Mouse (Mus musculus): ENCODE measurements around the gene Hist3h2a. TPM values are rescaled to one million over a fixed set of nuclear protein-coding genes. Genes with fewer than 3 reads are reported as not detected.

Hist3h2a gene
- total and polyA plus RNA-seq, 2 experiments from 2014 or later = 58.7 to 181 TPM

- ATAC-seq = no peak
- no peak overlapping the region for H3K4me3 ChIP-seq (ENCODE audit: low read depth, low read length)
- TF ChIP-seq CTCF (IDR thresholded peaks at IDR 0.05; ENCODE audit: low read depth) = no peak
- no peak for DNase-seq
- no peaks in the 10 kb centered on the region for H3K27me3 ChIP-seq (ENCODE audit: insufficient read depth, low read length)
- peaks cover 3% of the 10 kb centered on the region; the same call in 1 of the 2 replicates for H3K4me1 ChIP-seq (ENCODE audit: insufficient read depth)
- peaks cover 38% of the 10 kb centered on the region for H3K36me3 ChIP-seq (ENCODE audit: insufficient read depth)
- no peak overlapping the region for H3K9ac ChIP-seq
- WGBS = 94% methylated on average over 3 of the region's 3 CpGs
- H3K9me3 ChIP-seq (ENCODE audit: low read length) = no peaks in the 10 kb centered on the region
- H3K4me2 ChIP-seq (ENCODE audit: low read depth) = no peak overlapping the region
- no peak overlapping the region for H3K27ac ChIP-seq (ENCODE audit: low read depth, low read length)
Observed at GRCm38 (mm10) chr11:58930254-58930653, 24.2 kb upstream of the Hist3h2a start.

- no peak overlapping the region for H3K4me3 ChIP-seq (ENCODE audit: low read depth, low read length)
- no peaks in the 10 kb centered on the region for H3K27me3 ChIP-seq (ENCODE audit: insufficient read depth, low read length)
- WGBS = 81% methylated on average over 4 of the region's 4 CpGs
- peak; percentile 41 for TF ChIP-seq CTCF (IDR thresholded peaks at IDR 0.05; ENCODE audit: low read depth)
- peak; percentile 15; the same call in 1 of the 2 replicates for ATAC-seq
- peaks cover 47% of the 10 kb centered on the region for H3K36me3 ChIP-seq (ENCODE audit: insufficient read depth)
- peaks cover 3% of the 10 kb centered on the region; the same call in 1 of the 2 replicates for H3K4me1 ChIP-seq (ENCODE audit: insufficient read depth)
- no peak for DNase-seq
- no peak overlapping the region for H3K9ac ChIP-seq
- no peaks in the 10 kb centered on the region for H3K9me3 ChIP-seq (ENCODE audit: low read length)
- H3K4me2 ChIP-seq (ENCODE audit: low read depth) = no peak overlapping the region
- H3K27ac ChIP-seq (ENCODE audit: low read depth, low read length) = no peak overlapping the region
Observed at GRCm38 (mm10) chr11:58931576-58931975, 22.9 kb upstream of the Hist3h2a start.

- no peak for ATAC-seq
- Histone ChIP-seq H3K36me3 (ENCODE audit: insufficient read depth) (peaks cover 29% of the 10 kb centered on the region), H3K9me3 (ENCODE audit: low read length) (no peaks in the 10 kb centered on the region), H3K9ac (peak overlapping the region; percentile 83), H3K4me2 (ENCODE audit: low read depth) (peak overlapping the region; percentile 81), H3K27ac (ENCODE audit: low read depth, low read length) (peak overlapping the region; percentile 93), H3K4me1 (ENCODE audit: insufficient read depth) (peaks cover 14% of the 10 kb centered on the region), H3K4me3 (ENCODE audit: low read depth, low read length) (peak overlapping the region; percentile 80), H3K27me3 (ENCODE audit: insufficient read depth, low read length) (no peaks in the 10 kb centered on the region)
- DNase-seq = peak; percentile 41
- 2% methylated on average over 13 of the region's 13 CpGs for WGBS
- no peak for TF ChIP-seq CTCF (IDR thresholded peaks at IDR 0.05; ENCODE audit: low read depth)
Observed at GRCm38 (mm10) chr11:58937909-58938308, 16.6 kb upstream of the Hist3h2a start.

- peak within 1 kb of the TSS; percentile 83 for H3K9ac ChIP-seq
- H3K9me3 ChIP-seq (ENCODE audit: low read length) = no peaks in the 10 kb centered on the region
- ATAC-seq = peak; percentile 96
- no peaks in the 10 kb centered on the region for H3K27me3 ChIP-seq (ENCODE audit: insufficient read depth, low read length)
- peaks cover 23% of the 10 kb centered on the region for H3K36me3 ChIP-seq (ENCODE audit: insufficient read depth)
- peak within 1 kb of the TSS; percentile 80 for H3K4me3 ChIP-seq (ENCODE audit: low read depth, low read length)
- WGBS = 2% methylated on average over 89 of the region's 95 CpGs
- peak within 1 kb of the TSS; percentile 81 for H3K4me2 ChIP-seq (ENCODE audit: low read depth)
- DNase-seq = peak; percentile 95
- peaks cover 14% of the 10 kb centered on the region for H3K4me1 ChIP-seq (ENCODE audit: insufficient read depth)
- TF ChIP-seq CTCF (IDR thresholded peaks at IDR 0.05; ENCODE audit: low read depth) = no peak; the same call in 1 of the 2 replicates
- H3K27ac ChIP-seq (ENCODE audit: low read depth, low read length) = peak within 1 kb of the TSS; percentile 93
Observed at GRCm38 (mm10) chr11:58938322-58939087, 16.0 kb upstream of the Hist3h2a start, which contains the start of gene Rnf187. Gene Rnf187 (minus strand): TSS chr11:58938916.

- Histone ChIP-seq H3K4me1 (ENCODE audit: insufficient read depth) (peaks cover 14% of the 10 kb centered on the region), H3K27me3 (ENCODE audit: insufficient read depth, low read length) (no peaks in the 10 kb centered on the region), H3K27ac (ENCODE audit: low read depth, low read length) (peak overlapping the region; percentile 93), H3K4me2 (ENCODE audit: low read depth) (peak overlapping the region; percentile 81), H3K4me3 (ENCODE audit: low read depth, low read length) (peak overlapping the region; percentile 80), H3K9ac (peak overlapping the region; percentile 83), H3K36me3 (ENCODE audit: insufficient read depth) (peaks cover 18% of the 10 kb centered on the region), H3K9me3 (ENCODE audit: low read length) (no peaks in the 10 kb centered on the region)
- WGBS = 13% methylated on average over 6 of the region's 6 CpGs
- no peak for TF ChIP-seq CTCF (IDR thresholded peaks at IDR 0.05; ENCODE audit: low read depth)
- ATAC-seq = peak; percentile 16; the same call in 1 of the 2 replicates
- no peak for DNase-seq
Observed at GRCm38 (mm10) chr11:58939088-58939439, 15.4 kb upstream of the Hist3h2a start.

DNA sequence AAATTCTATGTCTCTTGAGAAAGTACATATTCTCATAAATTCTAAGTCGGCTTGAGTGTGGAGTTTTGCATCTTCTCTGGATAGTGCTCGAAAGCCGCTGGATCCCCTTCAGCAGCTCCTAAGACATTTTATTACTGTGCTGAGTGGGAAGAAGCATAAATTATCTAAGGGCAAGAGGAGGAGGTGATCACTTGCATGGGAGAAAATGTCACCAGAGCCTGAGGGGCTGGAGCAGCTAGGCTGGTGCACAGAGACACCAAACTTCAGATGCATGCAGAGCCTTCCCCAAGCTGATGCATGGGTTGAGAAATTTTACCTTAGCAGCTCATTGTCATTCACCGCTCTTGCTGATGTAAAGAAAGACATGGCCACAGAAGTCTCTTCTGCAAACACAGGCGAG lies 10.3 kb upstream of the Hist3h2a start:
- Histone ChIP-seq H3K9me3 (ENCODE audit: low read length) (no peaks in the 10 kb centered on the region), H3K4me1 (ENCODE audit: insufficient read depth) (peaks cover 5% of the 10 kb centered on the region; the same call in 1 of the 2 replicates), H3K4me3 (ENCODE audit: low read depth, low read length) (no peak overlapping the region)

GRCm38 (mm10) chr11:58947306-58947705 lies 7.2 kb upstream of the Hist3h2a start:
- Histone ChIP-seq H3K36me3 (ENCODE audit: insufficient read depth) (no peaks in the 10 kb centered on the region), H3K4me2 (ENCODE audit: low read depth) (peak overlapping the region; percentile 64), H3K4me3 (ENCODE audit: low read depth, low read length) (no peak overlapping the region), H3K27ac (ENCODE audit: low read depth, low read length) (peak overlapping the region; percentile 98), H3K4me1 (ENCODE audit: insufficient read depth) (peaks cover 9% of the 10 kb centered on the region; the same call in 1 of the 2 replicates), H3K9me3 (ENCODE audit: low read length) (no peaks in the 10 kb centered on the region), H3K9ac (peak overlapping the region; percentile 65; the same call in 1 of the 2 replicates), H3K27me3 (ENCODE audit: insufficient read depth, low read length) (no peaks in the 10 kb centered on the region)
- TF ChIP-seq CTCF (IDR thresholded peaks at IDR 0.05; ENCODE audit: low read depth) = no peak
- ATAC-seq (no peak), DNase-seq (no peak)
- 73% methylated on average over 3 of the region's 3 CpGs for WGBS

More for the DNA sequence above, 10.3 kb upstream of the Hist3h2a start:
- Histone ChIP-seq H3K27ac (ENCODE audit: low read depth, low read length) (no peak overlapping the region), H3K36me3 (ENCODE audit: insufficient read depth) (no peaks in the 10 kb centered on the region), H3K9ac (no peak overlapping the region), H3K4me2 (ENCODE audit: low read depth) (no peak overlapping the region), H3K27me3 (ENCODE audit: insufficient read depth, low read length) (no peaks in the 10 kb centered on the region)
- no peak for TF ChIP-seq CTCF (IDR thresholded peaks at IDR 0.05; ENCODE audit: low read depth)
- WGBS = 75% methylated on average over 5 of the region's 5 CpGs
- no peak for DNase-seq
- no peak for ATAC-seq
